Mouse (Mus musculus): ENCODE measurements around the gene Pam.

Gene Pam

DNA sequence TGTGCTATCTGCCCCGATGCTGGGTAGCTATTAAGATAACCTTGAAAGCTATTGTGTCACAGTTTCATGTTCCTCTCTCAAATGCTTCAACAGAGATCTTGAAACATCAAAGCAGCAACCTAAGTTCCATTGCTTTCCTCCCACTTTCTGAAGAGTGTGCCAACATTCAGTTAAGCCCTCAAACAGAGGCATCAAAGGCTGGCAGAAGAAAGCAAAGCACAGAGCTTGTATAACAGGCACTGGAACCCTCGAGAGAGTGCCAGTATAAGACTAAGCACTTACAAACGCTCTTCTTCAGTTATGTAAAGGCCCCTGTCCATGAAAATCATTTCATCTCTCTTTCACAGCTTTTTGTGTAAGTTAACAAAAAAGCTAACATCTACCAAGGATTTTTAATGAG lies 241.2 kb downstream of the Pam start:
- no peaks in the 10 kb centered on the region for H3K36me3 ChIP-seq (ENCODE audit: insufficient read depth, low read length)
- no peaks in the 10 kb centered on the region for H3K9me3 ChIP-seq (ENCODE audit: low read length)
- no peak overlapping the region for H3K4me3 ChIP-seq (replicated peaks; ENCODE audit: low read length)
- H3K27me3 ChIP-seq (ENCODE audit: insufficient read depth, low read length), result no peaks in the 10 kb centered on the region
- no peaks in the 10 kb centered on the region for H3K4me1 ChIP-seq (replicated peaks; ENCODE audit: low read depth, low read length)
- TF ChIP-seq POU5F1 (IDR thresholded peaks at IDR 0.05; ENCODE audit: borderline replicate concordance, low read length) (no peak), NANOG (IDR thresholded peaks at IDR 0.05; ENCODE audit: borderline replicate concordance, low read length) (no peak), CTCF (conservative IDR thresholded peaks at IDR 0.05; ENCODE audit: low read length) (no peak)

GRCm38 (mm10) chr1:97851601-97852175 lies 243.8 kb downstream of the Pam start:
- Histone ChIP-seq H3K4me3 (replicated peaks; ENCODE audit: low read length) (no peak overlapping the region), H3K4me1 (replicated peaks; ENCODE audit: low read depth, low read length) (no peaks in the 10 kb centered on the region), H3K27me3 (ENCODE audit: insufficient read depth, low read length) (no peaks in the 10 kb centered on the region), H3K36me3 (ENCODE audit: insufficient read depth, low read length) (no peaks in the 10 kb centered on the region), H3K9me3 (ENCODE audit: low read length) (no peaks in the 10 kb centered on the region)
- TF ChIP-seq POU5F1 (IDR thresholded peaks at IDR 0.05; ENCODE audit: borderline replicate concordance, low read length), result no peak
- no peak for TF ChIP-seq NANOG (IDR thresholded peaks at IDR 0.05; ENCODE audit: borderline replicate concordance, low read length)
- no peak for TF ChIP-seq CTCF (conservative IDR thresholded peaks at IDR 0.05; ENCODE audit: low read length)

GRCm38 (mm10) chr1:97848601-97849241 lies 246.7 kb downstream of the Pam start:
- H3K4me3 ChIP-seq (replicated peaks; ENCODE audit: low read length), result no peak overlapping the region
- H3K9me3 ChIP-seq (ENCODE audit: low read length), result no peaks in the 10 kb centered on the region
- TF ChIP-seq CTCF (conservative IDR thresholded peaks at IDR 0.05; ENCODE audit: low read length) (no peak), NANOG (IDR thresholded peaks at IDR 0.05; ENCODE audit: borderline replicate concordance, low read length) (no peak), POU5F1 (IDR thresholded peaks at IDR 0.05; ENCODE audit: borderline replicate concordance, low read length) (no peak)
- no peaks in the 10 kb centered on the region for H3K4me1 ChIP-seq (replicated peaks; ENCODE audit: low read depth, low read length)
- H3K27me3 ChIP-seq (ENCODE audit: insufficient read depth, low read length), result no peaks in the 10 kb centered on the region
- no peaks in the 10 kb centered on the region for H3K36me3 ChIP-seq (ENCODE audit: insufficient read depth, low read length)

DNA sequence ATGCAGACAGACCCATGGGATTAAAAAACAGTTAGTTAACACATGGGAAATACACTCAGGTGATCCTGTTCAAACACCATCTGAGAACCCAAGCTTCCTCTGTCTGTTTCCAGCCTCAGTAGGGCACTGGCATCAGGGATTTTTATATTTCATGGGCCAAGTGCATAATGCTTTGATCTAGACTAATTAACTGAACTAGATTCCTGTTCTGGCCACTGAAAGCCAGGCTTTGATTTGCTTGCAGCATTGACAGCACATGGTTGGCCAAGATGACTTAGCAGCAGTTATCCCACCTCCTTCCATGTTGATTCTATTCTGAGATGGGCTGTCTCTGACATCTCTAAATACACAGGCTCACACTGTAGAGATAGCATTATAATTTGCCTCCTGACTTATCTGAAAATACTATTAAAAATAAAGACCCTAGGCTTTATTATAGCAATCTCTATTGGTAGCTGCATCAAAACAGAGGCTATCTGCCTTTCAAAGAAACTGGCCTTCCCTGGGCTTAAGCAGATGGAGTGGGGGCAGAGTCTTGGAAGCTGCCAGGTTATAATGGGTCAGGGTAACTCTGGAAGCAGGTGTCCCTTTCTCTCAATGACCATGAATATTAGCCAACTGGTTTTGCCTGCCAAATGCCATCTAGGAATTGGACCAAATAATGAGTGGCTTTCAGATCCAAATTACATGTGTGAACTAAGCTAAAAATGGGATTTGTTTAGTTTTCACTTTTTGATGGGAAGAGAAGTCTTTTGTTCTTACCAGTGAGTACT lies 252.0 kb downstream of the Pam start:
- Histone ChIP-seq H3K9me3 (ENCODE audit: low read length) (no peaks in the 10 kb centered on the region), H3K27me3 (ENCODE audit: insufficient read depth, low read length) (no peaks in the 10 kb centered on the region), H3K4me3 (replicated peaks; ENCODE audit: low read length) (no peak overlapping the region), H3K4me1 (replicated peaks; ENCODE audit: low read depth, low read length) (no peaks in the 10 kb centered on the region), H3K36me3 (ENCODE audit: insufficient read depth, low read length) (no peaks in the 10 kb centered on the region)
- TF ChIP-seq POU5F1 (IDR thresholded peaks at IDR 0.05; ENCODE audit: borderline replicate concordance, low read length), result no peak
- TF ChIP-seq CTCF (conservative IDR thresholded peaks at IDR 0.05; ENCODE audit: low read length), result no peak
- no peak for TF ChIP-seq NANOG (IDR thresholded peaks at IDR 0.05; ENCODE audit: borderline replicate concordance, low read length)

DNA sequence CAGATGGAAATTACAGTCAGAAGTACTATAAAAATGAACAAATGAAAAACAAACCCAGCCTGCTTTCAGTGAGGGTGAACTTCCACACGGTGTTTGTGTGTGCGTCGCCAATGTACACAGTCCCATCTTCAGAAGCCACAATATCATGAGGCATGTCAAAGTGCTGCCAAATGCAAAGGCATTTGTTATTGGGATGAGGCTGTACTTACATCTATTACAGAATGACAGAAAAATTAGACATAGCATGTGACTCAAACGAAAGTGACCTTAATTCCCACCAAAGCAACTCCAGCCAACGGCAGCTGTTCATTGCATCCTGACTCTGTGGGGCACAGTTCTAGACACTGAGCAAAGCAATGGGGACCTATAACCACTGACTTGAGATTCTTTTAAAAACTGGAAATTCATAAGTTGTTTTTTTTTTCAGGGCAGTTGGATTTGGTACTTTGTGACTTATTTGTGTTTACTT lies 261.1 kb downstream of the Pam start:
- no peak overlapping the region for H3K4me3 ChIP-seq (replicated peaks; ENCODE audit: low read length)
- no peaks in the 10 kb centered on the region for H3K9me3 ChIP-seq (ENCODE audit: low read length)
- H3K4me1 ChIP-seq (replicated peaks; ENCODE audit: low read depth, low read length), result peaks cover 10% of the 10 kb centered on the region
- no peaks in the 10 kb centered on the region for H3K27me3 ChIP-seq (ENCODE audit: insufficient read depth, low read length)
- no peak for TF ChIP-seq POU5F1 (IDR thresholded peaks at IDR 0.05; ENCODE audit: borderline replicate concordance, low read length)
- H3K36me3 ChIP-seq (ENCODE audit: insufficient read depth, low read length), result no peaks in the 10 kb centered on the region

GRCm38 (mm10) chr1:97833466-97834353 lies 261.7 kb downstream of the Pam start:
- Histone ChIP-seq H3K27me3 (ENCODE audit: insufficient read depth, low read length) (no peaks in the 10 kb centered on the region), H3K36me3 (ENCODE audit: insufficient read depth, low read length) (no peaks in the 10 kb centered on the region), H3K9me3 (ENCODE audit: low read length) (no peaks in the 10 kb centered on the region), H3K4me1 (replicated peaks; ENCODE audit: low read depth, low read length) (peaks cover 10% of the 10 kb centered on the region), H3K4me3 (replicated peaks; ENCODE audit: low read length) (no peak overlapping the region)
- TF ChIP-seq CTCF (conservative IDR thresholded peaks at IDR 0.05; ENCODE audit: low read length) (no peak), POU5F1 (IDR thresholded peaks at IDR 0.05; ENCODE audit: borderline replicate concordance, low read length) (no peak), NANOG (IDR thresholded peaks at IDR 0.05; ENCODE audit: borderline replicate concordance, low read length) (no peak)

DNA sequence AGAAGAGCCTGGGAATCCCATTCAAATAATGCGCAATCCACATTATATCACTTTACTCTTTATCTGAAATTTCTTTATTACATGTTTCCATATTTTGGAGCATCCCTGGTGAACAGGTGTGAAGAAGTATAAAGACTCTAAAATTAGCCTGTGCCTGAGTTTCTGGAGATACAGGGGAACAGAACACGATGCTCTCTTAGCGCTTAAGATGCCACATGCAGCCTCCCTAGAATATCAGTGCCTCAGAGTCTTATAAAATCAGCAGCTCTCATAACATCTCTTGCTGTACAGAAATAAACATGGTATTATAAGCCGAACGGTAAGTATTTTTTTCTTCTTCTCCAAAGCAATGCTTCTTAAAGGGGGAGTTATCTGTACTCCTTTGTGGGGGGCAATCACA lies 267.4 kb downstream of the Pam start:
- Histone ChIP-seq H3K9me3 (ENCODE audit: low read length) (no peaks in the 10 kb centered on the region), H3K4me3 (replicated peaks; ENCODE audit: low read length) (no peak overlapping the region), H3K27me3 (ENCODE audit: insufficient read depth, low read length) (no peaks in the 10 kb centered on the region), H3K36me3 (ENCODE audit: insufficient read depth, low read length) (no peaks in the 10 kb centered on the region), H3K4me1 (replicated peaks; ENCODE audit: low read depth, low read length) (peaks cover 2% of the 10 kb centered on the region)
- TF ChIP-seq NANOG (IDR thresholded peaks at IDR 0.05; ENCODE audit: borderline replicate concordance, low read length) (no peak), CTCF (conservative IDR thresholded peaks at IDR 0.05; ENCODE audit: low read length) (no peak), POU5F1 (IDR thresholded peaks at IDR 0.05; ENCODE audit: borderline replicate concordance, low read length) (no peak)

GRCm38 (mm10) chr1:97827566-97827965 lies 267.9 kb downstream of the Pam start:
- Histone ChIP-seq H3K4me1 (replicated peaks; ENCODE audit: low read depth, low read length) (no peaks in the 10 kb centered on the region; the same call in 1 of the 2 replicates), H3K9me3 (ENCODE audit: low read length) (no peaks in the 10 kb centered on the region), H3K4me3 (replicated peaks; ENCODE audit: low read length) (no peak overlapping the region), H3K27me3 (ENCODE audit: insufficient read depth, low read length) (no peaks in the 10 kb centered on the region), H3K36me3 (ENCODE audit: insufficient read depth, low read length) (no peaks in the 10 kb centered on the region)
- TF ChIP-seq POU5F1 (IDR thresholded peaks at IDR 0.05; ENCODE audit: borderline replicate concordance, low read length) (no peak), NANOG (IDR thresholded peaks at IDR 0.05; ENCODE audit: borderline replicate concordance, low read length) (no peak), CTCF (conservative IDR thresholded peaks at IDR 0.05; ENCODE audit: low read length) (no peak)

Measured in E14TG2a.4 (cell line).